Mouse (Mus musculus) megakaryocyte-erythroid progenitor cell, adult 5-6 weeks (primary cell): ENCODE measurements around the gene Tcf20. TPM values are rescaled to one million over a fixed set of nuclear protein-coding genes. Genes with fewer than 3 reads are reported as not detected.

Experiments
- ATAC-seq: replicated peaks from 2 replicates; pipeline ENCODE4 v1.8.0; 2016; ENCODE audit warnings: mild to moderate bottlenecking, inconsistent platforms; ENCODE audit not compliant: severe bottlenecking, poor library complexity, low FRiP score, low TSS enrichment
- total RNA-seq, 2 experiments: library from RNA; stranded (forward) in 1 of 2; stranded (reverse) in 1 of 2; fragments of 200-1000, 215-1000 nt in 1 of 2; fragments of >200 nt in 1 of 2; fragmentation: Nextera tagmentation in 1 of 2; gene quantifications; 2 replicates each; pipeline ENCODE4 v1.2.3; 2014 to 2017

The Tcf20 gene
- 57.7 and 70.5 TPM in 2 replicates for total RNA-seq (2014; fragmentation: Nextera tagmentation)
- total RNA-seq (2017) = 87.5 and 106 TPM in 2 replicates

DNA sequence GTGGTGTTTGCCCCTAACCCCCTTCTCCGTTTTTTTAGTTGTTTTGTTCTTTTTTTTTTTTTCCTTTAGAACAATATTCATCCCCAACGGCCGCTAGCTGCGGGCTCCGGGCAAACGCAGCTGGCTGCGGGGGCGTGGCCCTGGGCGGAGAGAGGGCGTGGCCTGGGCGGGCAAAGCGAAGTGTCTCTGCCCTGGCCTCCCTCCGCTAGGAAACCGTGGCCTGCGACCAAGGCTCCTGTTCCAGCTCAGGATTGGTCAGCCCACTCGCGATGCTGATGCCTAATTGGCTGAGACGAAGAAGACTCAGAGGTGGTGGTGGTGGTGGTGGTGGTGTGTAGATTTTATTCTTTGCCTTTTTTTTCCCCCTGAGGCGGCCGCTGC is at the start of gene Tcf20:
Tcf20 (minus strand) TSS at position 141 of the 381 bp plus-strand sequence.
- ATAC-seq = peak; percentile 96

DNA sequence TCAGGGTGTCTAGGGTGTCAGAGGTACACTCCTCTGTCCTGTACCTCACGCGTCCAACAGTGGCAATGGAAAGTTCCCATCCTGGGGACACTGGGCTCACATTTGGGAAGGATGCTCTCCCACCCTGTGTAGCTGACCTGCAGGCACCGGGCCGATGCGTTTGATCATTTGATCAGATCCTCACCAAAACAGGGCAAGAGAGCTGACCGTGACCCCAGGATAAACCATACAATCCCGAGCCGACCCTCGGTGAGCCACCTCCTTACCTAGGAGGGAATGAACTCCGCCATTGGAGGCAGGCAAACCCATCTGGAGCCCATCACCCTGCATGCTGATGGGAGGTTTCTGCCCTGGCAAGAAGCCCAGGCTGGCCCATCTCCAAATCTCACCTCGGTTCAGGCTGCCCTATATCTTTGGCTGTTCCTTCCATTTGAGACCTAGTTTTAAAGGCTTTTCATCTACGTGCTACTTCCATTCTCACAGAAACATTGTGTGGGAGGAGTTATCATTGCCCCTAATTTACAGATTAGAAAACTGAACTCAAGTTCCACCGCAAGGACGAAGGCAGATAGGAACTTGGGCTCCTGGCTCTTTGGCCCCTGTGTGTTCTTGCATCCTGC is 49.3 kb upstream of the Tcf20 start:
- peak; percentile 53 for ATAC-seq

DNA sequence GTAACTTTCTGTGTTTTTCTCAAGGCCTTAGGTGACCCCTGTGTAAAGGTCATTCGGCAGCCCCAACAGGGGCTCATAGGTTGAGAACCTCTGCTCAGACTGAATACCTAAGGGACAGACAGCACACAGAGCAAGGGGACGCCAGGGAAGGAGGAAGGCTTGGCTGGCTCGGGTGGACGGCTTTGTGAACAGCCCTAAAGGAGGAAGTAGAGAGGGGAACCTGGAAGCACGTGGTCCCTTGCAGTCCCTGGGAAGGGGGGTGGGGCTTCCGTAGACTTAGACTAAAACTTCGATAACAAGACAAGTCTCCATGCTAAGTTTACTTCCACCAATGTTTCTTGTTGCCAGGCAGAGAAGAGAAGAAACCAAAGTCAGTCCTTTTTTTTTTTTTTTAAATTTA is 48.4 kb upstream of the Tcf20 start:
- no peak for ATAC-seq

DNA sequence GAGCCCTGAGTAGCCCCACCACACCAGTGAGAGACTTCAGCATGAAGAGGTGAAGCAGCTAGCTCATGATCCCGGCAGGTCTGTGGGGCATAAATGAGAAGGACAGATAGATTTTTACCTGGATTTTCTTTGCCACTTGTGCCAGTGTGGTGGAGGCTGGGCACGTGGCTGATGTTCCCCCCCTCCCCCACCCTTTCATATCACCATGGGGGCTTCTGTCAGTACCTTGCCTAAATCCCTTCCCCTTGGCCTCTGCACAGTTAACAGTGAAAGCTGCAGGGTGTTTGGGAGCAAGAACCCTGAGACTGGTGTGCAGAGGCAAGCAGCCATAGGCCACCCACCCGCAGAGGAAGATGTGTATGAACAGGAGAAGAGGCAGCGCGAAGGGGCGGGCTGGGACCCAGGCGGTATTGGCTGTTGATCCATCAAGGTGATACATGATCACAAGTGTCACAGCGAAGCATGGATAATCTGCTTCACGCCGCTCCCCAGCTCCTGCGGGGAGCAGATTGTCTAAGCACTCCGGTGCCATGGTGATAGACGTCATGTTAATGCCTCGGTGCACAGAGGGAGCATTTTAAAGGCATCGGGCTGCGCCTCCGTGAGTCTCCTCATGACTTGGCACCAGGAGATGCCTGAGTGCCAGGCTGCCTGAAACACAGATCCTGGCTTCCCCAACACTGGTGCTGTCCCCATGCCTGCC is 46.8 kb upstream of the Tcf20 start:
- no peak for ATAC-seq

DNA sequence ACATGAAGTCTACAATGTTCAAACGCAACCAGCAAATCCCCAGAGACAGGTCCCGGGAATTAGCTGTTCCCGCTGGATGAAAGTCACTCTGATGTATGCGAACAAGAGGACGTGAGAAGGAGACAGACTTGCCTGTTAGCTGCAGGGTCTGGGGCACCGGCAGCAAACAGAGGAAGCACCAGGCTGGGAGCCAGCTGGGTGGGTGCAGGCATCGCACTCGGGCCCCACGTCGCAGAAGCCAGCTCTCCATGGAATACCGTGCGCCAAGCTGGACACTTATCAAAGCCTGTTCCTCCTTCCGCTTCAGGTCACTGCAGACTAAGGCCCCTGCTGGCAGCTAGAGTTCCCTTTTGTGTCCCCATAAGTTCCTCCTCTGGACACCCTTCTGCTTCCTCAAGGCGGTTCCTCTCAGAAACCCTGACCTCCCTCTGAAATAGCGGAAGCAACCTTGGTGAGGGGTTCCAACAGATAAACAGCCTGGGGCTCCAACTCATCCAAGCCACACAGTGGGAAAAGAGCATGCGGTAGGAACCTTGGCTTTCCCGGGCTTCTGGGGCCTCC is 45.4 kb upstream of the Tcf20 start, which contains the start of gene Nfam1:
Nfam1 (minus strand) TSS at position 326 of the 561 bp plus-strand sequence.
- ATAC-seq = no peak

DNA sequence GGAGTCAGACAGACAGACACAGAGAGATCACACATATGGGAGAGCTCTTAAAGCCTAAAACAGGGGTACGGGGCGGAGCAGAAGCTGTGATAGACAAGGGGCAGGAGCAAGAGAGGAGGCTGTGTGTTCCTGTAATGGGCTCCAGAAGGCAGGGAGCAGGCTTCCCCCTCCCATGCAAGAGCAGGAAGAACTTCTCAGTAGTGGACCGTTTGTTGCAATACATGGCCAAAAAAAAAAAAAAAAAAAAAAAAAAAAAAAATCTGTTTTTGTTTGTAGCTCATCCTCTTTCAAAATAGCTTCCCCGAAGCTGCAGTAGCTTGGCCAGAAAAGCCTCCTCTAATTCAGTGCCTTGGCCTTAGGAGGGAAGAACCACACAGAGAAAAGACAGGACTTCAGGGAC is 43.2 kb upstream of the Tcf20 start:
- ATAC-seq = no peak

DNA sequence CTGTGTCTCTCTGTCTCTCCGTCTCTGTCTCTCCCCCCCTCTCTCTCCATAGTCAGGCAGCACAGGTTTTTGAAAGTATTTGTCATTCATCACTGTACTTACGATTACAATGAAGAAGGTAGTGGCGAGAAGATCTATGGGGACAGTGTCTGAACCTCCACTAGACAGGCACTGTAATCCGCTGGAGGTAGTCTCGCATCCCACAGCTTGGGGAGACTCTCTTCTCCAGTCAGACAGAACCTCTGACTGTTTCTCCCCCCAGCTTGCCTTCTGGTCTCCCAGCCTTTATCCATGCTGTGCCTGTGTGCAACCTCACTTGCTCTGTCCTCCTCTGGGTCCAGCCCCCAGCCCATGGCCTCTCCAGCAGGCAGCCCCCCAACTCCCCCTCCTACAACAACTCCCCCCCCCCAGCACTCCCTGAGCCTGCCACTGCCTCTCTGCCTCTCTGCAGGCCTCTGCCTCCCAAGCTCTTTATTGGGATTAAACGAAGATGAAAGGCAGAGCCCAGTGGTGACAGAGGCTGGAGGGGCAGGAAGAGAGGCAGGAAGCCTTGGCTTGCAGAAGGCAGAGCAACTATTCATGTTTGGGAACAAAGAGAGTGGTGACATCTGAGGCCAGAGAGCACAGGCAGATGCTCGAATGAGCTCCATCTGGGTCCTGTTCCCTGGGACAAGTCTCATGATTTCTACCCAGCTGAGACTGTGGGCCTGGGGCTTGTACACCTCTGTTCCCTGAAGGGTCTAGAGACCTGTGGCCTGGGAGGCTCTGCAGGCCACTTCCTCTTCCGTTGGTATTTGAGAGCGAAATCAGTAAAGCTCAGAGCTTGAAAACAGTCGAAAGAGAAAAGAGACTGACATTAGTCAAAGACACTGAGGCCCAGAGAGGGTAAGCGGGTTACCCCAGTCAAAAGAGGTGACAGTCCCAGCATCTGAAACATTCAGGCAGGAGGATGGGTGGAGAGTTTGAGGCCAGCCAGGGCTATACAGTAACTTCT is 42.4 kb upstream of the Tcf20 start:
- no peak for ATAC-seq

DNA sequence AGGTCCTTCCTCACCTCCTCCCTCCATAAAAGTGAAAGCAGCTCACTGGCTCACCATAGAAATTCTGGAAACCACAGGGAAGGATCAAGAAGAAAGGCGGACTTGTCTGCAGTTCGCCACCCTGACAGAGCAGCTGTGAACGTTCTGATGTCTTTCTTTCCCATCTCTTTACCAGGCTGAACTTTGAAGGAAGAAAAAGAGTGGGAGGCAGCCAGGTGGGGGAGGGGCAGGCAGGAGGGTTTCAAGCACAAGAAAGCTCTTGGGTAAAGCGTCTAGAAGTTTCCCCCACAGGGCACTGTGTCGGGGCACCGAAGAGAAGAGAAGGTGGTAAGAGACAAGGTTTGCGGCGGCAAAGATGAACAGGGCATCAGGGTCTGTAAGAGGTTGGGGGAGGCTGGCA is 38.5 kb upstream of the Tcf20 start:
- ATAC-seq = no peak

DNA sequence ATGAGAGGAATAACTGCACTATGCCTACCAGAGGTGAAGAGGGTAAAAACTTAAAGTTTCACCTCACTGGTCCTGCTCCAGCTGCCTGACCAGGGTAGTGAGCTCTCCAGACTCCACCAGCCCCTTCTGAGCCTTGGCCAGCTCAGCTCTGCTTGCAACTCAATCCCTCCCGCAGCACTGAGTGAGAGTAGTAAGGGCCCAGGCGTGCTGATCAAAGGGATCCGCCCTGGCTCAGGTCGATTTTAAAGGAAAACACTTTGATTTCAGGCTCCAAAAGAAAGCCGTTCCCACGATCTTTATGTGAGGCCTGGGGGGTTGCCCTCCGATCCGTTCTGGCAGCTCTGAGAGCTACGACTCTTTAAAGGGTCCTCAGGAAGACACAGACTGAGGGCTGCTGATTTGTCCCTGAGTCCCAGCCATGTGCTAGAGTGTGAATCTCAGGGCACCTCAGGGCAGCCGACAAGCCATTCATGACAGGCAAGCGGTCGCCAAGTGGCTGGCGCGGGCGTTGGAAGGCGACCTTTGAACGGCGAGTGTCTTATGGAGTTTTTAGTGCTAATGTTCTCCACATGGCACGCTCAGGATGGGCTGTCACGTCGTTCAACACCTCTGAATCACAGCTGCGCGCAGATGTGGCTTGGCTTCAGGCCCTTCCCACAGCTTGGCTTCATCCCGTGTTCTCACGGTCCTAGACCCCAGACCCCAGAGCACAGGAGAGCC is 37.5 kb upstream of the Tcf20 start:
- no peak for ATAC-seq

DNA sequence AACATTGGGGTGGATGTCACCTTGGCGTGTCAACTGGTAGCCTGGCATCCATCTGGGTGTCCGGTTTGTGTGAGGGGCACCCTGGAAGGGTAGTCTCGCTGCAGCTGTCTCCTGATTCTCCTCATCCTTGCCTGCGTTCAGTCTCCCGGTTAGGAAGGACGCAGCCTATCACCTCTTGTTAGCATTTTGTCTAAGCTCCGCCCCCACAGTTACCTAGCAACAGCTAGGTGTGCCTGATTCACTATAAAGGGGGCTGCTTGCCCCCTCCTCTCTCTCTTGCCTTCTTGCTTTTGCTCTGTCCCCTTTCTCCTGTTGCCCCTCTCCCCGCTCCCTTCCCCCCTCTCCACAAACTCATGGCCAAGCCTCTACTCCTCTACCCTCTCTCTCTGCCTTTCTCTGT is 35.3 kb upstream of the Tcf20 start:
- ATAC-seq = no peak

DNA sequence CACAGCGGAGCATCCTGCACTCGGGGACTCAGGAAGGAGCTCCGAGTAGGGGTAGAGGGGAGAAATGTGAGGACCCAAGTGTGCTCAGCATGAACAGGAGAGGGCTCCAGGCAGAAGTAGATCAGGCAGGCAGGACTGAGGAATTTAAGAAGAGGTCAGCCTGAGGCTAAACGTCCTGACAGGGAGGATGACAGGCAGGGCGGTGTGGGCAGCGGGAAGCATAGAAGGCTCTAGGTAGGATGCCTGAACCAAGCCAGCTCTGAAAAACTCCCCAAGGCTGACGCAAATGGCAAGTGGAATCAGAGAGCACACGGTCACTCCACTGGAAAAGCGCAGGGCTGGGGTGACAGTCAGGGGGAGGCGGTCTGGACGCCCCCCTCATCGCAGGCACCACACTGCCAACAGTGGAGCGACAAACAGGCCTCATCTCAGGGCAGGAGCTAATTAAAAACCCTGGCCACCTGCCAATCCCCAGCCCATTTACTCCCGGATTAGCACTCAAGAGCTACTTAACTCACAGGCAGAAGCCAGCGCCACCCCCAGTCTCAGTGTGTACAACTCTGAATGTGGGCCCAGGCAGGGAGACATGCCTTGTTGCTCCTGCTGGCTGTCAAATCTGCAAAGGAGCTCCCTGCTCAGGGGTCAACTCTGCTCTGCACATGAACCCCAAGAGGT is 23.5 kb upstream of the Tcf20 start:
- no peak for ATAC-seq

DNA sequence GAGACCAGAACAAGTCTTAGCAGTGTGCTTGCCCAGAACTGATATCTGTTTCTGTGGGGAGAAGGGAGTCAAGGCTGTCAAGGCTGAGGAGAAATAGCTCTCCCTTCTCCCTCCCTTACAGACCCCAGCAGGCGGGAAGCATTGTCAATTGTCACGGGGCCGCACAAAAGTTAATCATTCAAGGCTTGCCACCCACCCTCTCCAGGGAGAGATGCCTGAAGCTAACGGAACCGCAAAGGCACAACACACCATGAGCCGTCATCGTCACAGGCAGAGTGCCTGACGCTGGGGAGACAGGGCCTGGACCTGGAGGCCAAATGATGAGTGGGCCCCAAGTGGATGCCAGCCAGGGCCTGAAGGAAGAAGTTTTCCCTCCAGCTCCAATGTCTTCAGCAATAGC is 22.8 kb upstream of the Tcf20 start:
- no peak for ATAC-seq

DNA sequence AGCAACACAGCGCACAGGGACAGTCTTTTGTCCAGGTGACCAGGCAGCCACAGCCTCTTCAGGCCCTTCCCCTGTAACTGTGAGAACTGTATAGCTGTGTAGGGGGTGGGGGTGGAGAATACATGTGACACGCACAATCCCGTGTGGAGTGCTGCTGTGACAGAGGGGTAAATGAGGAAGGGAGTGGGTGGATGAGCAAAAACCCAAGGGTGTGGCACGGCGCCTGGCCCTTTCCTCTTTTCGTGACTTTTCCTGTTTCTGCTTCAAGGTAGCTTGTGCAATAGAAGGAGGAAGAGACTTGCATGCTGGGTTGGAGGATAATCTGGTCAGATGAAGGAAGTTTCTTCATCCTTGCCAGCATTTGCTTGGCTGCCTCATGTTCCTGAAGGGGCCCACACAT is 21.9 kb upstream of the Tcf20 start:
- ATAC-seq = no peak

DNA sequence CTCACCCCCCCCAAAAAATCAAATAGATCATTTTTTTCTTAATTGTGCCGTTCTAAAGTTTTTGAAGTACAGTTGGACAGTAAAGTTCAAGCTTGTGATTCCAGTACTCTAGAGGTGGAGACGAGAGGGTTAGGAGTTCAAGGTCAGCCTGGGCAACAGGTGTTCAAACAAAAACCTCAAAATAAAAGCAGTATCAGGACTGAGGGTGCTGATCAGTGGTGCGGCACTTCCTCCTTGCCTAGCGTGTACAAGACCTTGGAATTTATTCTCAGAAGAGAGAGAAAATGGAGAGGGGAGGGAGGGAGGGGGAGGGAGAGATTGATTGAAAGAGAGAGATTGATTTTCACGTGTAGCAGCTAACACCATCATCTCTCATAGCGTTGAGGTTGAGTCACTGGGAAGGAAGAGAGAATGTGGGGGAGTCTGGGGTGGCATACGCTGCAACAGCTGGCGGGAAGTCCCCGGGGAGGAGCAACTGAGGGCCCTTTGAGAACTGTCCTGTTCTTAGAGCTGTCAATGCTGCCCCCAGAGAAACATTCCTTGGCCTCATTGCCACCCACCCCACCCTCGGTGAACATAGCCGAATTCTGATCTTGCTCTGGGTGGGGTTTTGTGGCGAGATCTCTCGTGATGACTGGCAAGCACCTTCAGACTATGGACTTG is 21.2 kb upstream of the Tcf20 start:
- no peak for ATAC-seq

DNA sequence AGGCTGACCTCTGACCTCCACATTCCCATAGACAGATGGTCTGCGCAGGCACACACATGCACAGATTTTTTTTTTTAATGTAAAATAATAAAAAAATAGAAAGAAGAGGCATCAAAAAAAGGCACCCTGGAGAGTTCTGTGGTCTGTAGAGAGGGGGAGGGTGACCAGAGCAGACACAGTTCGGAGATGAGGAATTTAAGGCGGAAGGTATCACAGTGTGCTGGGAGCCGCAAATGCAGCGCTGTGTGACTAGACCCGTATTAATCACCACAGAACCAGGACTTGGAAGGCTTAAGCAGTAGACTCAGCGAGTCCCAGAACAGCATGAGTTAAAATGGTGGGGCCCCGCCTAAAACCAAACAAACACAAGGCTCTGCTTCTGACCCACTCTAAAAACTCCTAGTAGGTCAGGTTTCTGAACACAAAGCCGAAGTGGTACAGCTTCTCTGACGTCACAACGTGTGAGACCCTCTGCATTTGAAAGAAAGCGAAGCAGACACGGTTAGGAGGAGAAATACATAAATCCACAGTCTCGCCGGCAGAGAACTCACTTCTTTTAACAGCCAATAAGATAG is 19.8 kb upstream of the Tcf20 start:
- ATAC-seq = no peak

DNA sequence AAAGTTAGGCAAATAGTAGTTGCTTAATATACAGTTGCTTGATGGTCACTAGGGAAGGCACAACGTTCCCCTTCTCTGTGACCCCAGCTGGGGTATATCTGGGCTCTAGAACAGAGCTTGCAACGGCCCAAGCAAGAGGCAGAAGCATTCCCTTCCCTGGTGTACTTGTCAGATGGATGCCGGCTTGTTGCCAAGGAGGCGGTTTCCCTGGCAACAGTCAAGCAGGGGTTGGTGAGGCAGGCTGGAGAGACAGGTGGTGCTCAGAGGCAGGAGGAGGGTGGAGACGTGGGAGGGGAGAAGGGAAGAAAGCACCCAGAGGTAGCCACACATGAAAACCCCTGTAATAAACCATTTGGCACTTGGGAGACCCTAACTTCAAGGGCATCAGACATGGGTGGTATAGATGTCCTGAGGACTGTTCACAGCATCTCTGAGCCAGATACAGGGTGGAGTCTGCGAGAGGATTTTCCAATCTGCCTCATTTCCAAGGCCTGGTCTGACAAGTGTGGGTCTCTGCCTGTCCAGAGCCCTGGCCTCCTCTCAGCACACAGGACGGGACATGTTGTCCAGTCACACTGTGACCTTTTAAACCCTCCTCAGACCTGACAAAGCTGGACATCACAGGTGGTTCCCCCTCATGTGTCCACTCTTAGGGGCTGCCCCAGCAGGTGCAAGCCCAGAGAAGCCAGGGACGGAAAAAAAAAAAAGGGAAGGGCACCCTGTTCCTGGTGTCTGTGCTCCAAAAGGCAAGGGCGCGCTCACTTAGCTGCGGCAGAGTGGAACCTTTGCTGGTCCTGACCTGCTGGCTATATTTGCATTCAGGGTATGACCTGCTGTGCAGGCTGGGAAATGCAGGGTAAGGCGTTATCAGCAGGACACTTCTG is 15.2 kb upstream of the Tcf20 start:
- ATAC-seq = no peak

DNA sequence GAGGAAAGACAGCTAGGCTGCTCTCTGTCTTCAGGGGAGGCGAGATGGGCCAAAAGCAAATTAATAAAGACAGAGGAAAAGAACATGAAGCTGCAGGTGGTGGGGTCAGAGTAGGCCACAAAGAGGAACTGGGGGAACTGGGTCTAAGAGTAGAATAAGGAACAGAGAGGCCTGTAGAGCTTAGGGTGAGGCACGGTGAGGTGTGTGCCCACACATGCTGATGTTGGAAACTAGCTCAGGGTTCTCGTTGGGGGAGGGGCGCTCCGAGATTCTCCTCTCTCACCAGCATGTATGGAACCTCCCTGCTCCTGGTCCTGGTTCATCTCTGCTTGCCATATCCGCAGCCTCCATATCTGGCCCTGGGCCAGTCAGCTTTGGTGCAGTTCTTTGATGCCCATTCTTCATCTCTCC is 11.1 kb upstream of the Tcf20 start:
- no peak for ATAC-seq
